Mouse (Mus musculus) gastrocnemius, postnatal 36 days (tissue): ENCODE measurements around the gene Akr1cl. TPM values are rescaled to one million over a fixed set of nuclear protein-coding genes. Genes with fewer than 3 reads are reported as not detected.

ENCODE experiments used
- DNase-seq, 2 experiments: peaks; one replicate each; pipeline ENCODE4 v3.0.0; 2022
- intact Hi-C: fragments of 180-260 bp; cut with DNase I; formaldehyde crosslinking; loops from one replicate; pipeline ENCODE4 v1.15.1; 2025
- total RNA-seq, 2 experiments: library from RNA; stranded (reverse); gene quantifications; 2 replicates each; pipeline ENCODE4 v1.2.3; 2021

The Akr1cl gene
- total RNA-seq, 2 experiments from 2014 or later, result not detected

DNA sequence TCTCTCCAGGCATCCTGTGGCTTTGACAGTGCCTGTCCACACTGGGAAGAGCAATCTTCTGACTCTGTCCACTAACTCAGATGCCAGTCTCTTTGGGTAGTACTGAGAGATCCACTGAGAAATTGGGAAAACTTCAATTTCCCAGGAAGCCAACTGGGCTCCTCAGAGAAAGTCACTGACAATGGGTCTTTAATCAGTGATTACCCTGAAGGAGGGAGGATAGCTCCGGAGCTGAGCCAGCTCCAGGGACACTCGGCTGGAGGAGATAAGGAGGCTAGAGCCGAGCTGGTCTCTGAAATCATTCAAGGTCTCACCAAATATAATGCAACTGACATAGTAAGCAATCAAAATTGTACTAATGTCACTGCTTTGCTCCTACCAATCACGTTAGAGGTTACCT is 28.0 kb downstream of the Akr1cl start:
- intact Hi-C loops, result loop anchor here (10.0 kb wide), 2 partner anchors 380 to 1340 kb away; no protein-coding TSS in a partner anchor
- DNase-seq, result no peak

DNA sequence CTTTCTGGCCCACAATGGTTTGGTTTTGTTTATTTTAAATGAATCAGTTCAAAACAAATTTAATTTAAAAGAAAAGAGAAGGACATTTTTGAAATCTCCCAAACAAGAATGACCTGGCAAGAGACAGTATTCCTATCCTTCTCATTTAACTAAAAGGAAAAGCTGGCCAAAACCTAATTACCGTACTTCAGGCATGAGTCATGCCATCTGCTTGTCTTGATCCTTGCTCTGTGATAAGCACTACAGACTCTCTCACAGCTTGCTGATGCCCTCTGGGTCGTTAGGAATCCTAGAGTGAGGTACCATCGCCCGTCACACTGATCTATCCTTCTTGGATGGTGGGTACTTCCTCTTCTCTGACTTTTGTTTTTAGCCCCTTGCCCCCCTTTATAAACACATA is 39.4 kb downstream of the Akr1cl start:
- intact Hi-C loops, result no loop called here
- DNase-seq, result no peak

DNA sequence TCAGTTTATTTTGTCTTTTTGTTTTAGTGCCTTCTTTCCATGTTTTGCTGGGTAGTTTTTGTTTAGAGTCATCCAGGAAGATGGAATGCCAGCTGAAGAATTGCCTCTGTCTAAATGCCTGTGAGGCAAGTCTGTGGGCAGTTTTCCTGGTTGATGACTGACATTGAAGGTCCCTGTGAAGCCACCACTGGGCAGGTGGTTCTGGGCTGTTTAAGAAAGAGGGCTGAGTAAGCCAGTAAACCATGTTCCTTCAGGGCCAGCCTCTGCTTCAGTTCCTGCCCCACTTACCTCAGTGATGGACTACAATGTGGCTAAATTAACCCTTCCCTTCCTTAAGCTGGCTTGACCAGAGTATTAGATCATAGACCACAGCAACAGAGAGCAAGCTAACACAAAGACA is 44.4 kb downstream of the Akr1cl start:
- intact Hi-C loops, result no loop called here
- no peak for DNase-seq

DNA sequence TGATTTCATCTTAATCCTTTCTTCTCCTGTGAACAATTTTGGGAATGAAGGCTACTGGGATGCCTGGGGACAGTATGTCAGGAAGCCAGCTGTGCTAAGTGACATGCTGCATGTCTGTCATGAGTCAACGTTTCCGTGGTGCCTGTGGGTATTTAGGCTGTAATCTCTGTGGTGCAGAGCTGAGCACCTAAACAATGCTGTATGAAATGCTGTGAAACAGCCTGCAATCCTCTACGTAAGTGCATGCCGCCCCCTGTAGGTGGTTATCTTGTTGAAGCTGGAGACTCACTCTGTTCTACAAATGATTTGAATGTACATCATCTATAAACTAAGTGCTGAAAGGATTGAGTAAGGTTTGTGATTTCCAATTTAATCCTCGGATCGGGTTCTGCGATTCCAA is 46.4 kb downstream of the Akr1cl start:
- intact Hi-C loops, result loop anchor here (2.0 kb wide), 1 partner anchor 269 kb away; no protein-coding TSS in a partner anchor
- peak in 1 of 2 experiments; percentile 12 for DNase-seq

DNA sequence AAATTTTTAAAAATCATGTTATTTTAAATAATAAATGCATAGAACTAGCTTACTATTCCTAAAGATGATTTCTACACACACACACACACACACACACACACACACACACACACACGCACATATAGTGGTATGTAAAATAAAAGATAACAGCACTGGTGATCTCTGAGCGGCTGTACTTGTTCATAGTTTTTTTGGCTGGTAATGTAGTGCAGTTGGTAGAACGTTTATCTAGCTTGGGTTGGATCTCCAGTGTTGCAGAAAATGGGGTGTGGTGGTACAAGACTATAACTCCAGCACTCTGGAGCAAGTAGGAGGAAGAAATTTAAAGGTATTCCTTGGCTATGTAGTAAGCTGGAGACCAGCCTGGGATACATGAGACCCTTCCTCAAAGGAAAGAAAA is 49.3 kb downstream of the Akr1cl start:
- intact Hi-C loops, result no loop called here
- no peak for DNase-seq

DNA sequence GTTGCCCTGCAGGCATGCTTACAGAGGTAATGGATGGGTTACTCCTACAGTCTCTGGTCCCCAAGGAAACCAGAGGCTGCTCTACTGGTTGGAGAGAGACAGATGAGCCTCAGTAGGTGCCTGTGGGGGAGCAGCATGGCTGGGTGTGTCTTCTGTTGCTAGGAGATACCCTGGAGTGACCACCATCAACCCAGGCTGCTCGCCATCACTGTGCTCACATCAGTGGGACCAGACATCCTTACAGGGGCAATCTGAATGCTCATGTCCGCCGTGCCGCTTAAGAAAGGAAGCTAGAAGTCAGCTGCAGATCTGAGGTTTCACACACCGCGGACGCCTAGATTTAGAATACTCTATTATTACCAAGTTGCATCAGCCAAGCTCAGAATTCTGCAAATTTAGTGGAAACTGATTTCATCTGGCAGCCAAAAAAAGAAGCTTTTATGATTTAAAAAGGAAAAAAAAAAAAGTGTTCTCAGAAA is 54.2 kb downstream of the Akr1cl start:
- intact Hi-C loops, result no loop called here
- no peak for DNase-seq

DNA sequence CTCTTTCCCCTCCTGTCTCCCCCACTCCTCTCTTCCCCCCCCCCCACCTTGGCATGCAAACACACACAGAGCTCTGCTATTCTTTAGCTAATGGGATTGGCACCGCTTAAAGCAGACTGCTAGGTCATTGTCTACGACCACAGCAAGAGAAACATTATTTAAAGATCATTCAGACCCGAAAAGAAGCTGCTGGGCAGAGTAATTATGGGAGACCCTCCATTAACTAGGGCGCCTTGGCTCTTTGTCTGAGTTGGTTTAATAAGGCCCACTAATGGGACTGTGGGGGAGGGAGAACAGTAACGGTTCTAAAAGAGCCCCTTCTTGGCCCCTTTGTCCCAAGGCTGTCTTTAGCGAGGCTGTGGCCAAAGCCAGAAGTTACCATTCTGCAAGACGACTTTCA is 57.2 kb downstream of the Akr1cl start:
- intact Hi-C loops, result no loop called here

DNA sequence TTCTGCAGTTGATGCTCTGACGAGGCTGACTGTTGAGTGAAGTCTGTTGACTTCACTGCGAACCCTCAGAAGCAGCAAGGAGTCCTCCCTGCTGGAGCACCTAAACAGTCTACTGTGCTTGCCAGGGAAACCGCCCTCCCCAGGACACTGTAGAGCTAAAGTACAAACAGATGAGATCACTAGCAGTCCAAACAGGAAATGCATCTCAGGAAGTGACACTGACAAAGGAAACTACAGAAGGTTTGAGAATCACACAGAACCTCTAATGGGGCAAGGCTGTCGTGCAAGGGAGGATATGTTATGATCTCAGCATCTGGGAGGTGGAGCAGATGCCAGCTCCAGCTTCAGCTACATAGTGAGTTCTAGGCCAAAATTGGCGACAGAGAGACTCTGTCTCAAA is 61.9 kb downstream of the Akr1cl start:
- intact Hi-C loops, result no loop called here
- no peak for DNase-seq

More for the DNA sequence above, 57.2 kb downstream of the Akr1cl start:
- DNase-seq, result no peak

Other genes starting within 250 kb of the Akr1cl start
- gene Plekhm3, start 75.9 kb downstream of the Akr1cl start, total RNA-seq, result 1 to 10 TPM; 4.7 to 6.7 TPM
- gene Cryge, start 18.4 kb upstream of the Akr1cl start, total RNA-seq, result not detected
- not detected for gene Crygd, start 30.7 kb upstream of the Akr1cl start, total RNA-seq
- not detected for gene Crygc, start 40.9 kb upstream of the Akr1cl start, total RNA-seq
- gene Crygb, start 49.5 kb upstream of the Akr1cl start, total RNA-seq, result not detected
- not detected for gene Cryga, start 70.6 kb upstream of the Akr1cl start, total RNA-seq
- gene Gm28845, start 86.8 kb upstream of the Akr1cl start, total RNA-seq, result not detected
- not detected for gene D630023F18Rik, start 90.5 kb upstream of the Akr1cl start, total RNA-seq
- 10 to 100 TPM; 21.2 to 36.7 TPM for gene Idh1, start 153.7 kb upstream of the Akr1cl start, total RNA-seq
- gene Pikfyve, start 153.9 kb upstream of the Akr1cl start, total RNA-seq, result 1 to 10 TPM; 6.4 TPM
- not detected for gene Pth2r, start 249.3 kb upstream of the Akr1cl start, total RNA-seq